Mouse (Mus musculus): Measurements from ENCODE around the gene Pdss1. TPM values are rescaled to one million over a fixed set of nuclear protein-coding genes. Genes with fewer than 3 reads are reported as not detected.
"Not testable (repeated sequence)": the region's sequence is repeated elsewhere in the genome, so short reads cannot be mapped to it uniquely, and the experiment has no call there.

Gene Pdss1
- total RNA-seq (2018; cell fraction: chromatin; rRNA removed), result 10 to 100 TPM in 25 of 26 experiments, 1 to 10 TPM in 1; 9.5 to 59.2 (median 27.6) TPM
- 1 to 10 TPM; 1.9 to 6.2 (median 3.9) TPM for total RNA-seq (2018; cell fraction: cytosol; rRNA removed)
- 10 to 100 TPM in 23 of 26 experiments, 1 to 10 TPM in 3; 7.0 to 72.3 (median 16.6) TPM for total RNA-seq (2018; cell fraction: nucleus; rRNA removed)
- 2.2 to 8.1 TPM (median 5.0 TPM) in 3 replicates for polyA plus RNA-seq (2018)

DNA sequence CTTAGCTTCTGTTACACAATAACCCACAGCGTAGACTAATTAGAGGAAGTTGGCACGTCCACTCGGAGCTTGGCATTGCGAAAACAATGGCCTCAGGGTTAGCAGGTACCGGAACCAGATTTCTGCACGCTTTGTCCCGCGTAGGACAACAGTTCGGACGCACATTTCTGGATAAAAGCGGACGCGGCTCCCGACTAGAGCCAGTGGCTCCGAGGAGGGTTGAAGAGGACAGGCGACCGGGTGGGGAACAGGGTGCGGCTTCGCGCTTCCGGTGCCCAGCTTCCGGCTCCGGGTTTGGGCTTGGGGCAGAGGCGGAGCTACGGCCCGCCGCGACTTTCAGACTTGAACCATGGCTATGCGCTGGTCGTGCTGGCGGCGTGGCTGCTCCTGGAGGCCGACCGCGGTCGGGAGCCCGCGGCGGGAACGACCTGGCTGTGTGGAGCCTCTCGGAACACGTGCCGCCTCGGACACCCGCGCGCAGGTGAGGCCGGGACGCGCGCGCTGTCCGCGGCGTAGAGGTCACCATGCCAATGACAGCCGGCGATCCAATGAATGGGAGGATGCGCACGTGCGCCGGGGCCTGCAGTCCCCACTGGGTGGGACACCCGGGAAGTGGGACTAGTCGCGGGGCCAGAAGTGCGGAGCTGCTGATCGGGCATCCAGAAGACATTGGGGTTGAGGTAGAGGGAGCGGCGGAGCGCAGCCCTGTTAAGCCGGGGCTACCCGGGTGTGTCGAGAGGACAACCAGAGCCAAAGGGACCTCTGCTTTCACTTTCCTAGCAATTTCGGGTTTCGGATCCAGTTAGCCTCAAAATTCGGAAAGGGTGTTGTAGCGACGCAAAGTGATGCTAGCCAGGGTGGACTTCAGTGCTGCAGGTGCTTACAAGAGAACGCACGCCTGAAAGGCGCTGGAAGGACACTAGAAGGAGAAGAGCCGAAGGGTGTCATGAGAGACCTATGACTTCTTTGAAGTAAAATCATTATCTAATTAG, at the start of gene Pdss1:
Gene Pdss1 (plus strand): TSS at position 241 of the 992 bp plus-strand sequence.
- H3K4me3 ChIP-seq (ENCODE audit: inconsistent target), result peak within 1 kb of the TSS; percentile 93
- H3K27ac ChIP-seq, result peak within 1 kb of the TSS; percentile 85
- H3K79me2 ChIP-seq (ENCODE audit: inconsistent target), result peaks cover 46% of the 10 kb centered on the region
- H3K36me3 ChIP-seq (ENCODE audit: inconsistent target), result no peaks in the 10 kb centered on the region
- under 1% methylated on average over 80 of the region's 81 CpGs for WGBS (ENCODE audit: missing documents)

DNA sequence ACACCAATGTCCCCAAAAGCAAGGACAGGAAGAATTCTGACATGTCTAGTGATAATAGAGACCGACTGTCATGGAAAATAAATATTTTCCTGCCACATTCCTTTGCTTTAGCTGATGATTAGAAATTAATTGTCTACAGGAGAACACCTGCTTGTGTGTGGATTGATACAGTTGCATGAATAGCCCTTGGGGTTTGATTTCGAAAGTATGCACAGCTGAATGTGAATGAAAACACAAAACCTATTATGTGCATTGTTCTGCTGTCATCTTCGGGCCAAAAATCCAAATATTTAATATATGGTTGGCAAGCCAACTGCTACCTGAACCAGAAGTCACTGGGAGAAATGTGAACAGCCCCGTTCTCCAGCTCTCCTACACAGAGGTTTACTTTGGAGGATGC, 43.4 kb upstream of the Pdss1 start:
- Histone ChIP-seq H3K27ac (no peak overlapping the region), H3K4me3 (ENCODE audit: inconsistent target) (no peak overlapping the region), H3K36me3 (ENCODE audit: inconsistent target) (peaks cover 91% of the 10 kb centered on the region), H3K79me2 (ENCODE audit: inconsistent target) (no peaks in the 10 kb centered on the region)
- 92% methylated on average over 4 of the region's 4 CpGs for WGBS (ENCODE audit: missing documents)

DNA sequence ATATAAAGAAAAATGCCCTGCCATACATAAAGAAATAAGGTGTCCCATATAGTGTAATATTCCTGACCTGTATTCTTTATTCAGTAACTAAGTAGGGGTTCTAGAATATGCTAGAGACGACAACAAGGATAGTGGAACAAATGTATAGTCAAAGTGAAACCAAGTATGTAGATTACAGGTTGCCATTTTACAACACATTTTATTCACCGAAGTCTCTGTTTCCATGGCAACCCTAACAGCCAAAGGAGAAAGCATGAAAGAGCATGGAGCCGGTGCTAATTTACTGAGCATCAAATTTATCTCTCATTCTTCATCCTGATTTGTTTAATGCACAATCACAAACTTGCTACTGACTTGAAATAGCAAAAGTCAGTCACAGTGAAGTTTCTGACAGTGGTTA, 37.8 kb upstream of the Pdss1 start:
- no peak overlapping the region for H3K4me3 ChIP-seq (ENCODE audit: inconsistent target)
- WGBS (ENCODE audit: missing documents), result 92% methylated on average over 3 of the region's 3 CpGs
- H3K79me2 ChIP-seq (ENCODE audit: inconsistent target), result no peaks in the 10 kb centered on the region
- H3K36me3 ChIP-seq (ENCODE audit: inconsistent target), result peaks cover 52% of the 10 kb centered on the region
- H3K27ac ChIP-seq, result no peak overlapping the region

DNA sequence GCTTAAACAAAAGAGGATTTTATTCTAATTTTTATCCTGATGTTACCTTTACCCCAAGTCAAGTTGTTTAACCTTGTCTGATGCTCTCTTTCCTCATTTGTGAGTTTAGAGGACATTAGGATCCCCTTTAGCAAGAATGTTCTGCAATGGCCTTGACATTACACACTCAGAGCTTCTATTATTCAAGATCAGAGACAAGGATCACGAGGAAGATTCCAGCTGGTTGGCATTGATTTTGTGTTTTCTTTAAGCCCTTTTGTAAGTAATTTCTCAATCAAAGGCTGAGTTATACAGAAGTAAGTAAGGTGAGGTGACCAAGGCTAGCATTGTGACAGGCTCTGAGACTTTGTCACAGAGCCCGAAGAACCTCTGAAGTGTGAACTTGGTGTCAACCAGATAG, 33.1 kb upstream of the Pdss1 start:
- Histone ChIP-seq H3K27ac (no peak overlapping the region), H3K79me2 (ENCODE audit: inconsistent target) (no peaks in the 10 kb centered on the region), H3K4me3 (ENCODE audit: inconsistent target) (no peak overlapping the region), H3K36me3 (ENCODE audit: inconsistent target) (peaks cover 23% of the 10 kb centered on the region)
- 100% methylated on average over 2 of the region's 2 CpGs for WGBS (ENCODE audit: missing documents)

DNA sequence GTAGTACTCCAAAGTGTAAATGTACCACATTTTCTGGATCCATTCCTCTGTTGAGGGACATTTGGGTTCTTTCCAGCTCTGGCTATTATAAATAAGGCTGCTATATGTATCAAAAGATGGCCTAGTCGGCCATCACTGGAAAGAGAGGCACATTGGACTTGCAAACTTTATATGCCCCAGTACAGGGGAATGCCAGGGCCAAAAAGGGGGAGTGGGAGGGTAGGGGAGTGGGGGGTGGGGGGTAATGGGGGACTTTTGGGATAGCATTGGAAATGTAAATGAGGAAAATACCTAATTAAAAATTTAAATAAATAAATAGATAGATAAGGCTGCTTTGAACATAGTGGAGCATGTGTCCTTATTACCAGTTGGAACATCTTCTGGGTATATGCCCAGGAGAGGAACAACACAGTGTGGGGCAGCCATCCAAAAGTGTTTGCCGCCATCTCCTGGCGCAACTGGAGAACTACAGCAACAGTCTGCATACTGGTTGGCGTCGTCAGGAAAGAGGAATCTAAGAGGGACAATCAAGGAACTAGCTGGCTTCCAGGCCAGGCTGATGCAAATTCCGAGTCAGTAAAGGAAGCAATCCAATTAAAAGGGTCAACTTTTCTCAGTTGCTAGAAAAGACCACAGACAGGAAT, 30.8 kb upstream of the Pdss1 start:
- WGBS (ENCODE audit: missing documents), result 6% methylated on average over 5 of the region's 6 CpGs
- peaks cover 45% of the 10 kb centered on the region for H3K36me3 ChIP-seq (ENCODE audit: inconsistent target)

DNA sequence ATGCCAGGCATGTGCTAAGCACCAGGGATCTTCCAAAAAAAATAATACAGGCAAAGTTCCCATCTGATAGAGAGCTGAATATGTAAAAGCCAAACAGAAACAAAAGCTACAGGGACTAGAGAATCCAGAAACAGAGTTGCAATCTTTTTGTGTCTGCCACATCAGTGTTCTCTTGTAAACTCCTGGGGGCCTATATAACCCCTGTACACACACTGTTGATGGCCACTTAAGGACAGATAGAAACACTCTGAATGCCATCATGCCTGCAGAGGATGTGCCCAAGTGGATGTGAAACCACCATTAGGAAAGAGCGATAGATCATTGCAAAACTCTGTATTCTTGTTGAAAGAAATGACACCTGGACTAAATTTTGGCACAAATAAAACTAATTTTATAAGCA, 29.5 kb upstream of the Pdss1 start:
- Histone ChIP-seq H3K27ac (no peak overlapping the region), H3K79me2 (ENCODE audit: inconsistent target) (no peaks in the 10 kb centered on the region), H3K36me3 (ENCODE audit: inconsistent target) (peaks cover 56% of the 10 kb centered on the region), H3K4me3 (ENCODE audit: inconsistent target) (no peak overlapping the region)
- WGBS (ENCODE audit: missing documents), result 50% methylated on average over 1 of the region's 1 CpGs

More for the DNA sequence above, 30.8 kb upstream of the Pdss1 start:
- not testable (repeated sequence) for H3K27ac ChIP-seq; H3K79me2 ChIP-seq (ENCODE audit: inconsistent target); H3K4me3 ChIP-seq (ENCODE audit: inconsistent target)

DNA sequence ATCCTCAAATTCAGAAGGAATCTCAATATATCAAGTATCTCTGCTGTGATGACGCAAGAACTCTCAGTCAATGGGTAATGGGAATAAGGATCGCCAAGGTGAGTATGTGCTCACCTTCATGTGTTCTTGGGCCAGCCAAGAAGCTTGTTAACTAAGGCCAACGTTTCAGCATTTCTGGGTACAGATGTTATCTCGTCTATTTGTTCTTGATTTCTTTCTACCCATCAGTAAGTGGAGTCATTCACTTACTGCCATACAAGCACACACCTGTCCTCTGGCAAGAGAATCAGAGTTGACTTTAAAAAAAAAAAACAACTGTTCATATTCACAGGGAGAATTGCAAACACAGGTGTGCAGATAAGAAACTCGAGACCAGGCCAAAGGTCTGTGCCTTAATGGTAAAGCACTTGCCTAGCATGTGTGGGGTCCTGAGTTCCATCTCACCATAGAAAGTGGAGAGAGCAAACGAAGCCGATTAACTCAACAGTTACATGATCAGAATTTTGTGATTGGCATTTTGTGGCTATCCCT, 28.4 kb upstream of the Pdss1 start:
- H3K36me3 ChIP-seq (ENCODE audit: inconsistent target), result peaks cover 62% of the 10 kb centered on the region

DNA sequence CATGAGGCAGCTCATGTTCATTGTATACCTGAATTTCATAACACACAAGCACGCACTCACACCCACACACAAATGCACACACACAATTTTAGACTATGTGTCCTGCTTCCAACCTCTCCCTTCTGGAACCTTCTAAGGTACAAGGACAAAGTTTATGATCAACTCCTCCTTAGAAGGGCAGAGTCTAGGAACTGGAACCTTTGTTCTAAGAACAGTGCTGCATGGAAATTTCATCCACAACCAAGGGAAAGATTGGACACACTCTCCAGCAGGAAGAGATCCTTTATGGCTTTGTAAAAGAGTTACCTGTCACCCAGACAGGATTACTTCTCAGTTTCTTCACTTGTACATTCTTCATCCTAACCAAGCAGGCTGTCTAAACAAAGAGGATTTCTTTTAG, 22.2 kb upstream of the Pdss1 start:
- 90% methylated on average over 1 of the region's 1 CpGs for WGBS (ENCODE audit: missing documents)
- H3K36me3 ChIP-seq (ENCODE audit: inconsistent target), result peaks cover 58% of the 10 kb centered on the region
- H3K4me3 ChIP-seq (ENCODE audit: inconsistent target), result no peak overlapping the region
- no peak overlapping the region for H3K27ac ChIP-seq
- H3K79me2 ChIP-seq (ENCODE audit: inconsistent target), result no peaks in the 10 kb centered on the region

More for the DNA sequence above, 28.4 kb upstream of the Pdss1 start:
- 98% methylated on average over 7 of the region's 7 CpGs for WGBS (ENCODE audit: missing documents)
- Histone ChIP-seq H3K4me3 (ENCODE audit: inconsistent target) (no peak overlapping the region), H3K27ac (no peak overlapping the region), H3K79me2 (ENCODE audit: inconsistent target) (no peaks in the 10 kb centered on the region)

DNA sequence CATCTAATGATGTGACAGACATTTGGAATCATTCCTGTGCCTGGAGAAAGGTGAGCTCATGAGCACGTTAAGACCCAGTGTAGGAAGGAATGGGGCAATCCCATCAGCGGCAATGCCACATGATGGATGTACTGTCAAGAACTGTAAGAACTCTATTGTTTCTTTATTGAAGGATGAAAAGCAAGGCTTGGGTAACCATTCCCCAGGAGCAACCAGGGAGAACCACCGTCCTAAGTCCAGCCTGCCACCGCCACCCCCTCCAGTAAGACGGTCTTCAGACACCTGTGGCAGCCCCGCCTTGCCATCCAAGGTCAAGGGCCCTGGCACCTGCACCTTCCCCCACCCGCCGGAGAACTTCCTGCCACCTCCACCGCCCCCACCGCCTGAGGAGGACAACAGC, 20.7 kb upstream of the Pdss1 start:
- H3K79me2 ChIP-seq (ENCODE audit: inconsistent target), result no peaks in the 10 kb centered on the region
- H3K27ac ChIP-seq, result no peak overlapping the region
- peaks cover 46% of the 10 kb centered on the region for H3K36me3 ChIP-seq (ENCODE audit: inconsistent target)
- H3K4me3 ChIP-seq (ENCODE audit: inconsistent target), result no peak overlapping the region
- 91% methylated on average over 8 of the region's 10 CpGs for WGBS (ENCODE audit: missing documents)

DNA sequence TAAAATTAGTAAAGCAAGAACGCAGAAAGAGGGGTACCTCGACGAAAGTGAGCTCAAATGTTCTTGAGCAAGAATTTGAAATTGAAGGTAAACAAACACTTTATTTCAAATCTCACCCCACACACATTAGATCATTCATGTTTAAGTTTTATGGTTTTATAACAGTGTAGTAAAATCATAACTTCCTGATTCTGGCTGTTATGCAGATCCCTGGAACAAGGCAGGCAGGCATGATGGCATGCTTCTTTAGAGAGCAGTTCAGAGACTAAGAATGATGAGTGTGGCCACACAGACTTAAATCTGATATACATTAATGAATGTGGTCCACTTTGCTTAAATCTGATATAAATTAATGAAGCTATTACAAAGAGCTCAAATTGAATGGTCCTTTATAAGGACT, 18.7 kb upstream of the Pdss1 start:
- peaks cover 28% of the 10 kb centered on the region for H3K36me3 ChIP-seq (ENCODE audit: inconsistent target)
- H3K79me2 ChIP-seq (ENCODE audit: inconsistent target), result no peaks in the 10 kb centered on the region
- H3K27ac ChIP-seq, result no peak overlapping the region
- WGBS (ENCODE audit: missing documents), result 91% methylated on average over 3 of the region's 3 CpGs
- no peak overlapping the region for H3K4me3 ChIP-seq (ENCODE audit: inconsistent target)

DNA sequence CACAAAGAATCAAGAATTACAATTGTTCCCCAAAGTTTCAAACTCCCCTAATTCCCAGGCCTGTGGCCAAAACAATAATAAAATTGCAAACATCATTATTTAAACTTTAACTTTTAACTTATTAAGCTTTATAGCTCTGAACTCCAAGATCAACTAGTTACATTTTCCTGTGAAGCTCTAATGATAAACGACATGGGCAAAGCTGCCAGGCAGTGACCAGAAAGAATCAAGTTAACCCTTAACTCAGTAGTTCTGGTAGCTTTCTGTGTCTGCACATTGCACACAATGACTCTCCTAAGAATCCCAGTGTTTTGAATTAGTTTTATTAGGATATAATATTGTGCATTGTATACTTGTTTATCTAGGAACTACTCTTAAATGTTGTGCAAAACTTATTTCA, 16.5 kb upstream of the Pdss1 start:
- H3K27ac ChIP-seq, result no peak overlapping the region
- WGBS (ENCODE audit: missing documents), result 46% methylated on average over 1 of the region's 1 CpGs
- no peaks in the 10 kb centered on the region for H3K79me2 ChIP-seq (ENCODE audit: inconsistent target)
- no peak overlapping the region for H3K4me3 ChIP-seq (ENCODE audit: inconsistent target)
- H3K36me3 ChIP-seq (ENCODE audit: inconsistent target), result peaks cover 8% of the 10 kb centered on the region

DNA sequence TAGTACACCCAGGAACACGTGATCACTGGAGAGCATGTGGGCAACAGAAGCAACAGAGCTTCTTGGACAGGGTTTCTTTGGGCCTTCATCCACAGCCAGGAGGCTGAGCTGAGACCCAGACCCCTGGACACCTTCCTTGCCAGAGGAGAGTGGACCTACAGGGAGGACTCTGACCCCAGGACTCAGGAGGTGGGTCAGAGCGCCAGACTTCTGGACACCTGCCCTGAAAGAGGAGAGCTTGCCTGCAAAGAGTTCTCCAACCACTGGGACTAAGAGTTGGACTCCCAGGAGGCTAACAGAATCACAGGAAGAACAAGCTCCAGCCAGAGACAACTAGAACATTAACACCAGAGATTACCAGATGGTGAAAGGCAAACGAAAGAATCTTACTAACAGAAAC, 14.6 kb upstream of the Pdss1 start:
- not testable (repeated sequence) for H3K36me3 ChIP-seq (ENCODE audit: inconsistent target); H3K27ac ChIP-seq; H3K4me3 ChIP-seq (ENCODE audit: inconsistent target); H3K79me2 ChIP-seq (ENCODE audit: inconsistent target)
- WGBS (ENCODE audit: missing documents), result 95% methylated on average over 3 of the region's 3 CpGs

DNA sequence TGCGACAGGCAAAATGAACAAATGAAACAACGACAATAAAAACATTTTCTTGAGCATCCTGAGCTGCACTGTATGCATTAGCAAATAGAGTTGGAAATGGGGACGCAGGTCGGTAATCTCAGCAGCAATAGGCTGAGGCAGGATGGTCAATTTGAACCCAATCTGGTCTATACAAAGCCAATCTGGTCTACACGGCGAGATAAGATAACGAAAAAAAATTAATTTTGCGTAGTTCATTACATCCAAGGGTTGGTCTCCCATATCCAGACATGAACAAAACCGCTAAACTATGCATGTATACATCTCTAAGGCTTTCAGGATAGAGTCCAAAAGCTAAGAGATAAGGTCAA, 415 bp upstream of the Pdss1 start:
- H3K27ac ChIP-seq, result peak overlapping the region; percentile 85
- H3K4me3 ChIP-seq (ENCODE audit: inconsistent target), result peak overlapping the region; percentile 93
- H3K36me3 ChIP-seq (ENCODE audit: inconsistent target), result no peaks in the 10 kb centered on the region
- H3K79me2 ChIP-seq (ENCODE audit: inconsistent target), result peaks cover 41% of the 10 kb centered on the region
- 13% methylated on average over 9 of the region's 9 CpGs for WGBS (ENCODE audit: missing documents)

DNA sequence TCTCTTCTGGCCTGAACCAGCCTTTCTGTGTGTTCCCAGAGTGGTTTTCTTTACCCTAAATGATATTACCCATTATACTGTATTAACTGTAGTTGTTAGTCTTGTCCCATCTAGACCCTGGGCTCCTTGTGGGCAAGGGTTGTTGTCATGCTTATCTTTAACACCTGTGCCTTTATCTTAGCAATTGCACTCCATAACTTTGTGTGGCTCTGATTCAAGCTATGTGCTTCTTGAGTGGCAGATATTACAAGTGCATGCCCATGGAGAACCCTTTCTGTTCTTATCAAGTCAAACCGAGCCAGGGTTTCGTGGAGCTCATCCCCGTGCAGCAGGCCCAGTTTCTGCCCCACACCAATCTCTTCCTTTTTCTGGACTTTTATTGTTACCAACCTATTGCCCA, 8.6 kb downstream of the Pdss1 start:
- Histone ChIP-seq H3K27ac (no peak overlapping the region), H3K36me3 (ENCODE audit: inconsistent target) (peaks cover 22% of the 10 kb centered on the region), H3K79me2 (ENCODE audit: inconsistent target) (peaks cover 15% of the 10 kb centered on the region), H3K4me3 (ENCODE audit: inconsistent target) (no peak overlapping the region)
- WGBS (ENCODE audit: missing documents), result 97% methylated on average over 3 of the region's 3 CpGs

DNA sequence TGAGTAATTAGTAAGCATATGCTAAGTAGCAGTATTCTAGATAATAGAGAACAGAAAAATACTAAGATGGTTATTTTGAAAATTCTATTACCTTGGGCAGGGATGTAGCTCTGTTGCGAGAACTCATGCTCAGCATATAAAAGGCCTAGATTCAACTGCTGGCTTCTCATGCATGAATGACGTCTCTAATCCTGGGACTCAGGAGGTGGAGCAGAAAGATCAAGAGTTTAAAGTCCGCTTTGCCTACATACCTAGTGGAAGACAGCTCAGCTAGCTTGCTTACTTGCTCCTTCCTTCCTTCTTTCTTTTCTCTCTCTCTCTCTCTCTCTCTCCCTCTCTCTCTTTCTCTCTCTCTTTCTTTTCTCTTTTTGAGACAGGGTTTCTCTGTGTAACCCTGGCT, 19.1 kb downstream of the Pdss1 start:
- WGBS (ENCODE audit: missing documents), result 89% methylated on average over 3 of the region's 3 CpGs
- Histone ChIP-seq H3K36me3 (ENCODE audit: inconsistent target) (peaks cover 18% of the 10 kb centered on the region), H3K4me3 (ENCODE audit: inconsistent target) (no peak overlapping the region), H3K79me2 (ENCODE audit: inconsistent target) (no peaks in the 10 kb centered on the region), H3K27ac (no peak overlapping the region)
